Mouse (Mus musculus): ENCODE results near the gene Klhl11.

DNA sequence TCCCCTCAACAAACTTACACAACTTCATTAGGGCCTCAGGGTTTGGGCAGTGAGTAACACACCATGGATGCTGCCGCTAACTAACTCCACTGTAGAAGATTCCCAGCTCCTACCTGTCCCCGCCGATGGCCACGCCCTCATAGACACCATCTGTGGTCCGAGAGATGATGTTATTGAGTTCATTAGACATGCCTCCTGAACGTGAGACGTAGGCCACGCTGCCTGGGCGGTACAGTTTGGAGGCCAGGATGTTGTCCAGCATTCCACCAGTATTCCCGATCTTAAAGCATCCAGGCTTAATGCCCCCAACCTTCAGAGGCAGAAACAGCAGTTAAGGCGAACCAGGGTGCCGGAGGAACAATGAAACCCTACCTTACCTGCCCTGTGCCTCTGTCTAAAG, 21.2 kb upstream of the Klhl11 start:
- no peak for TF ChIP-seq CTCF (conservative IDR thresholded peaks at IDR 0.05; ENCODE audit: insufficient read depth, insufficient read length, low read depth, low read length)
- no peak for TF ChIP-seq POLR2A (IDR thresholded peaks at IDR 0.05; ENCODE audit: low read depth, low read length)

Measured in kidney, adult 2 months (tissue).